Mouse (Mus musculus): ENCODE measurements around the gene Cwc25.
"Not testable (repeated sequence)": the region's sequence is repeated elsewhere in the genome, so short reads cannot be mapped to it uniquely, and the experiment has no call there.

The Cwc25 gene

GRCm38 (mm10) chr11:97719041-97719440 lies 47.3 kb downstream of the Cwc25 start:
- DNase-seq: no peak

- DNase-seq: no peak
Observed at GRCm38 (mm10) chr11:97718281-97718860, 48.0 kb downstream of the Cwc25 start.

- DNase-seq: no peak
Observed at GRCm38 (mm10) chr11:97717369-97718280, 48.7 kb downstream of the Cwc25 start.

GRCm38 (mm10) chr11:97716021-97716420 lies 50.3 kb downstream of the Cwc25 start:
- DNase-seq: no peak

GRCm38 (mm10) chr11:97714784-97715760 lies 51.3 kb downstream of the Cwc25 start:
- DNase-seq: no peak

GRCm38 (mm10) chr11:97714356-97714755 lies 52.0 kb downstream of the Cwc25 start:
- no peak for DNase-seq

GRCm38 (mm10) chr11:97713896-97714295 lies 52.5 kb downstream of the Cwc25 start:
- no peak for DNase-seq

- DNase-seq: no peak
Observed at GRCm38 (mm10) chr11:97712286-97712685, 54.1 kb downstream of the Cwc25 start.

GRCm38 (mm10) chr11:97711200-97711900 lies 55.0 kb downstream of the Cwc25 start:
- DNase-seq: no peak

- DNase-seq: not testable (repeated sequence)
Observed at GRCm38 (mm10) chr11:97710067-97710466, 56.3 kb downstream of the Cwc25 start.

- DNase-seq: peak; percentile 100
Observed at GRCm38 (mm10) chr11:97703039-97703826, 63.1 kb downstream of the Cwc25 start, which contains the start of gene Psmb3. TSS of gene Psmb3 (plus strand) at chr11:97703399.

- DNase-seq: peak; percentile 91
Observed at GRCm38 (mm10) chr11:97702393-97702745, 64.0 kb downstream of the Cwc25 start.

GRCm38 (mm10) chr11:97701581-97702392 lies 64.6 kb downstream of the Cwc25 start:
- DNase-seq: no peak

- DNase-seq: peak; percentile 57
Observed at GRCm38 (mm10) chr11:97700746-97701580, 65.4 kb downstream of the Cwc25 start.

- peak; percentile 90 for DNase-seq
Observed at GRCm38 (mm10) chr11:97700003-97700745, 66.2 kb downstream of the Cwc25 start, which contains the start of gene Pcgf2. TSS of gene Pcgf2 (minus strand) at chr11:97700497.

GRCm38 (mm10) chr11:97699626-97700002 lies 66.7 kb downstream of the Cwc25 start:
- DNase-seq: peak; percentile 95

- peak; percentile 88 for DNase-seq
Observed at GRCm38 (mm10) chr11:97698741-97699611, 67.4 kb downstream of the Cwc25 start.

Measured in kidney, postnatal 14 days (tissue).